Mouse (Mus musculus) hindbrain, embryonic 16.5 days (tissue): ENCODE results near the gene Ttc34. TPM values are rescaled to one million over a fixed set of nuclear protein-coding genes. Genes with fewer than 3 reads are reported as not detected.

Experiments used
- ATAC-seq: fragments of 200-750 bp; cut with Nextera tagmentation; 2 replicates; pipeline ENCODE4 v1.8.0; 2017; ENCODE audit warnings: moderate TSS enrichment, moderate library complexity
- H3K27ac ChIP-seq: fragments of 300-500 bp; sonication (generic); 2 replicates; pipeline ENCODE4 v1.5.1; 2014; ENCODE audit warnings: low read depth, mild to moderate bottlenecking, control low read depth, low read length, moderate library complexity
- H3K27me3 ChIP-seq: fragments of 300-500 bp; sonication (generic); replicated peaks from 2 replicates; pipeline ENCODE4 v1.6.1; 2014; ENCODE audit warnings: low read length; ENCODE audit not compliant: control insufficient read depth, insufficient read depth
- H3K36me3 ChIP-seq: fragments of 300-500 bp; sonication (generic); 2 replicates; pipeline ENCODE4 v1.6.1; 2014; ENCODE audit warnings: mild to moderate bottlenecking, low read length, moderate library complexity, mixed read lengths; ENCODE audit not compliant: control insufficient read depth, insufficient read depth
- H3K4me1 ChIP-seq: fragments of 300-500 bp; sonication (generic); 2 replicates; pipeline ENCODE4 v1.6.1; 2014; ENCODE audit warnings: low read depth, low read length; ENCODE audit not compliant: control insufficient read depth, insufficient read depth
- H3K4me2 ChIP-seq: fragments of 300-500 bp; sonication (generic); 2 replicates; pipeline ENCODE4 v1.6.1; 2014; ENCODE audit warnings: mild to moderate bottlenecking, low read length, control low read depth, moderate library complexity
- H3K4me3 ChIP-seq: fragments of 300-500 bp; sonication (generic); 2 replicates; pipeline ENCODE4 v1.5.1; 2014; ENCODE audit warnings: mild to moderate bottlenecking, low read length, control low read depth, moderate library complexity
- H3K9ac ChIP-seq: fragments of 300-500 bp; sonication (generic); 2 replicates; pipeline ENCODE4 v1.6.1; 2014; ENCODE audit warnings: low read depth, mild to moderate bottlenecking, control low read depth, low read length, moderate library complexity
- H3K9me3 ChIP-seq: fragments of 300-500 bp; sonication (generic); 2 replicates; pipeline ENCODE4 v1.6.1; 2014; ENCODE audit warnings: mild to moderate bottlenecking, low read length, moderate library complexity; ENCODE audit not compliant: control insufficient read depth
- WGBS: fragments of 180-500 bp; shearing (Covaris S2); extraction: QIAGEN DNeasy Blood & Tissue Kit; methylation state at CpG from one replicate; pipeline ENCODE4 v1.1.7; 2014; 5-methylcytosine and 5-hydroxymethylcytosine counted together
- polyA plus RNA-seq: library from polyadenylated mRNA; unstranded; fragments of >200 nt; fragmentation: Nextera tagmentation; extraction: Ambion mirVana; gene quantifications from 2 replicates; pipeline ENCODE4 v1.2.1, GENCODE M21; 2015

Gene Ttc34
- polyA plus RNA-seq, 1 experiment from 2014 or later, result 2.3 TPM

DNA sequence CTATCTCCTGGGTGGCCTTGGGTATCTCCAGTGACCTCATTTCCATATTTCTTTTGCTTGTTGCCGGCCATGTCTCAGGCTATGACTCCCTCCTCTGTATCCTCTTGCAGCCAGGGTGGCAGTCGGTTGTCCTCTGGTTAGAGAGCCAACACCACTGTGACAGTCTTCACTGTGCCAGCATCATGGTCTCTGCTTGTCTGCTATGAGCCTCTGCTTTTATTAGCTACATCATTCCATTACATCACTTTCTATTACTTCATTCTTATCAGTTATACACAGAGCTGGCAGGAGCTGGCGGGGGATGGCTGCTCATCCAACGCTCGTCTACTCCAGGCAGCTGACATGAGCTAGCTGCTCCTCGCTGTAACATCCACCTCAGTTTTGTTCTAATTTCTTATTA is 43.5 kb downstream of the Ttc34 start:
- Histone ChIP-seq H3K4me2 (no peak overlapping the region), H3K9me3 (no peaks in the 10 kb centered on the region), H3K9ac (no peak overlapping the region), H3K27me3 (no peaks in the 10 kb centered on the region), H3K36me3 (no peaks in the 10 kb centered on the region), H3K27ac (no peak overlapping the region), H3K4me3 (no peak overlapping the region), H3K4me1 (peaks cover 4% of the 10 kb centered on the region)
- ATAC-seq, result no peak
- 78% methylated on average over 6 of the region's 6 CpGs for WGBS

DNA sequence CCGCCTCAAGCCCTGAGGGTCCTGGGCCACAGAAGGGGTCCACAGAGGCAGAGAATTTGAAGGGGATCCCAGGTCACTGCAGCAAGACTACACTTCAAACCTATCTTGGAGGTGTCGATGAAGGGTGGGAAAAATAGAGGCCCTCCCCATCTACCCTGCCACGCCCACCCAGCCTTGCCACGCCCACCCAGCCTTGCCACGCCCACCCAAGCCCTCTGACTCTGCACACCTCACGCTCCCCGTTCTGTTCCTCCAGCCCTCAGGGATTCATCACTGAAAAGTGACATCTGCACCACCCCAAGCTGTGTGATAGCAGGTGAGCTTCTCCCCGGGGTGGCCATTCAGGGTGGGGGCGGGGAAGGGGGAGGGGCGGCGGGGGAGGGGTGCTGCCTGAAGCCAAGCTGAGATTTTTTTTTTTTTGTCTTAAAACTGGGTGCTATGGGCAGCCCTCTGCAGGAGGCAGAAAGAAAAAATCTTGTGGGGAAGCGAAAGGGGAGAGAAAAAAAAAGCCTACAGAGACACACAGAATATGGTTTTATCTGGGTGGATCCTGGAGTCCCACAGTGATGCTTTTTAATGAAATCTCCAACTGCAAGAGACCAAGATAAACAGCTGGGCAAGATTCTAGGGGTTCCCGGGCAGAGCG is 44.9 kb downstream of the Ttc34 start:
- no peak for ATAC-seq
- H3K4me1 ChIP-seq, result peaks cover 4% of the 10 kb centered on the region
- H3K4me2 ChIP-seq, result no peak overlapping the region
- no peak overlapping the region for H3K4me3 ChIP-seq
- no peak overlapping the region for H3K9ac ChIP-seq
- WGBS, result 27% methylated on average over 14 of the region's 14 CpGs
- no peaks in the 10 kb centered on the region for H3K9me3 ChIP-seq
- H3K27me3 ChIP-seq, result no peaks in the 10 kb centered on the region
- no peaks in the 10 kb centered on the region for H3K36me3 ChIP-seq
- no peak overlapping the region for H3K27ac ChIP-seq

DNA sequence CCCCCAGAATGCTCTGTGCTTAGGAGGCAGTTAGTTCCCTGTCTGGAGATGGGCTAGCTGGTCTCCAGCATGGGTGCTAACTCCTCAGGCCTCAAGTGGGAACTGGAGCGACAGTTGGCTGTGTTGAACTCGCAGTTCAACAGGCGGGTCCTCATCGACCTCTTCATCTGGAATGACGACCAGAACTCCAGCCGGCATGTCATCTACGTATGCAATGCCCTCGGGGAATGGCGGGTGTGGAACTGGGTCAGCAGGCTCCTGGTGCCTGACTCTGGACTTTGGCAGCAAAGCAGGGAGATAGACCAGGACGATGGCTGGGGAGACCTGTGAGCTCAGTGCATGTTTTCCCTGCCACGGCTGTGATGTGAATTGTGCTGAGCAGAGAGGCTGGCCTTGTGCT is 48.2 kb downstream of the Ttc34 start:
- ATAC-seq, result no peak
- Histone ChIP-seq H3K9me3 (no peaks in the 10 kb centered on the region), H3K9ac (no peak overlapping the region; the same call in 1 of the 2 replicates), H3K27ac (no peak overlapping the region), H3K4me3 (no peak overlapping the region), H3K36me3 (no peaks in the 10 kb centered on the region), H3K4me1 (no peaks in the 10 kb centered on the region), H3K27me3 (no peaks in the 10 kb centered on the region), H3K4me2 (no peak overlapping the region)
- 71% methylated on average over 11 of the region's 11 CpGs for WGBS

DNA sequence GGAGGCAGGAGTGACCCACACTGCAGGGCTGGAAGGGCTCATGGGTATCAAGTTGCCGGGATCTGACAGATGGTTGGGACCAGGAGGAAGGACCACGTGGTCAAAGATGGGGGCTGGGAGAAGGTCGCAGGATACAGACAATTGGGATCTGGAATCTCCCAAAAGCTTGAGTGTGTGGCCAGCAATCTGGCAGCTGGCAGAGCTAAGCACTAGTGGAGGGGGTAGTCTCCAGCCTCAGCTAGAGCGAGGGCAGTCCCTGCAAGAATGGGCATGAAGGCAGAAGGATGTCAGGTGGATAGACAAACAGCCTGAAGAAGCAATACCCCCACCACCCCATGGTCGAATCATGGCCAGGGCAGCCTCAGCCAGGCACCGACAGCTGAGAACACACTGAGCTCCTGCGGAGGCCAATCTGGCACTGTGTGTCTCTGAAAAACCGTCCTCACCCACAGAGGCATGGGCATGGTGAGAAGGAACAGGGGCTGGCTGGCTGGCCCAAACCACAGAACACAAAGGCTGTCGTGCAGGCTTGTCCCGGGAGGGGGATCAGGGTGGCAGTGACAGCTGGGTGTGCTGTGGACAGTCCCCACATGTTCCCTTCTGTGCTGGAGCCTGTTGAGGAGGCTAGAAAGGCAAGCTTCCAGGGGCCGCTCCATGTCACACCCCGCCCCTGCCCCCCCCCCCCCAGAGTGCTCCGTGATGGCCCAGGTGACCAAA is 49.8 kb downstream of the Ttc34 start:
- Histone ChIP-seq H3K4me3 (no peak overlapping the region), H3K9me3 (no peaks in the 10 kb centered on the region), H3K36me3 (no peaks in the 10 kb centered on the region), H3K4me2 (no peak overlapping the region), H3K9ac (no peak overlapping the region), H3K27me3 (no peaks in the 10 kb centered on the region), H3K27ac (peak overlapping the region; percentile 62), H3K4me1 (no peaks in the 10 kb centered on the region)
- 67% methylated on average over 13 of the region's 13 CpGs for WGBS
- peak; percentile 66 for ATAC-seq

DNA sequence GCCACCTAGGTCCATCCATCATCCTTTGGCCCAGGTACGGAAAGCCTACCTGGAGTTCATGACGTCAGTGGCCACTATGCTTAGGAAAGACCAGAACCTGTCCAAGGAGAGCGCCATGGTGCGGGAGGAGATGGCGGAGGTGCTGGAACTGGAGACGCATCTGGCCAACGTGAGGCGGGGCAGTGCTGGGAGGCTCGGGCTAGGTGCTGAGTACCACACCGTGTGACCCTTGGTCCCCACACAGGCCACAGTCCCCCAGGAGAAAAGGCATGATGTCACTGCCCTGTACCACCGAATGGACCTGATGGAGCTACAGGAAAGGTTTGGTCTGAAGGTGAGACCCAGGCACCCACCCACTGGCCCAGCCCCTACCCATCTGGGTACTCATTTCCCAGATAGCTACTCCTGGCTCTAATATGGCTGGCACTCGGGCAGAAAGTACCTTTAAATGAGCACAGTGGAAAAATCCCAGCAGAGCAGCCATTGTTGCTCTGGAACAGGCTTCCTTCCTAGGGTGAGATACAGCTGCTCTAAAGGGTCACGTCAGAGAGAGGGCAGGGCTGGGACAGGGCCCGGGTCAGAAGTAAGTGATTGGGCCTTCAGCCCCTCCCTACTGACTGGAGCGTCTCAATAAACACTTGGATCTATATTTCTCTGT is 50.5 kb downstream of the Ttc34 start:
- H3K4me3 ChIP-seq, result no peak overlapping the region
- H3K27me3 ChIP-seq, result no peaks in the 10 kb centered on the region
- H3K9me3 ChIP-seq, result no peaks in the 10 kb centered on the region
- no peak overlapping the region; the same call in 1 of the 2 replicates for H3K27ac ChIP-seq
- no peak overlapping the region for H3K9ac ChIP-seq
- no peak overlapping the region for H3K4me2 ChIP-seq
- ATAC-seq, result no peak
- WGBS, result 82% methylated on average over 15 of the region's 15 CpGs
- H3K4me1 ChIP-seq, result no peaks in the 10 kb centered on the region
- H3K36me3 ChIP-seq, result no peaks in the 10 kb centered on the region

DNA sequence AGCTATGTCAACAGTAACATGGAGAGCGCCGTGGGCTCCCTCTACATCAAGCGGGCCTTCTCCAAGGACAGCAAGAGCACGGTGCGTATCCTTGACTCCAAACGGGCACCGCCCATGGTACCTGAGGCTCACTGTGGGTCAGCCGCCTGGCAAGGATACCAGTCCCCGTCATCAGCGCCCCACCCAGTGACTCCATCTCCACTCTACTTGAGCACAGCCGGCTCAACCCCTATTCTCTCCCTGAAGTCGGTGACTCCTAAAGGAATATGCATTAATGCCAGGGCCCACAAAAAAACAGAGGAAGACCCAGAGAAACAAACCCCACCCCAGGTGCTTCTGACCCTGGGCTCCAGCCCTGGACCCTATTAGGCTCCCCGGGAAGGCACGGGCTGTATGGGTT is 53.6 kb downstream of the Ttc34 start:
- no peak for ATAC-seq
- H3K4me2 ChIP-seq, result no peak overlapping the region
- 92% methylated on average over 14 of the region's 14 CpGs for WGBS

DNA sequence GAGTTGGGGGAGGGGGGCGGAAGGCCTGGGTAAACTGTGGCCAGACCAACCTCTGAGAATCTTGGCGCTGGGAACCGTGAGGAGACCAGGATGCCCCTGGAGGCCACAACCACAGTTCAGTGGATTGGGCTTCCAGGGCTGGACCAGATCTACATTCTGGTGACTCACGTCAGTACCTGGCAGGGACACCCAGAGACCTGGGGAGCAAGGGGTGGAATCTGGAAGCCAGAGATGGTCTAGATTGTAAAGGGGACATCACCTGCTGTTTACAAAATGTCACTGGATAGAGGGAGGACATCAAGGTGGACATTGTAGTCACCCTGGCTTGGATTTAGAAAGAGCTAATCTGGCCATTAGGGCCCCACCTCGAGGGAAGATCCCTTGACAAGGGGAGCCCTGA is 58.3 kb downstream of the Ttc34 start:
- ATAC-seq, result no peak
- no peaks in the 10 kb centered on the region for H3K9me3 ChIP-seq
- peaks cover 17% of the 10 kb centered on the region for H3K4me1 ChIP-seq
- H3K9ac ChIP-seq, result no peak overlapping the region
- no peaks in the 10 kb centered on the region for H3K36me3 ChIP-seq
- no peak overlapping the region for H3K4me2 ChIP-seq
- whole genome bisulfite sequencing, result 81% methylated on average over 5 of the region's 5 CpGs
- no peak overlapping the region for H3K27ac ChIP-seq
- H3K27me3 ChIP-seq, result 0 out of 2 replicates have a peak, but pooled peaks cover 2% of the 10 kb centered on the region
- no peak overlapping the region for H3K4me3 ChIP-seq

More for the DNA sequence above, 53.6 kb downstream of the Ttc34 start:
- Histone ChIP-seq H3K36me3 (no peaks in the 10 kb centered on the region), H3K27me3 (no peaks in the 10 kb centered on the region), H3K9me3 (no peaks in the 10 kb centered on the region), H3K4me3 (no peak overlapping the region), H3K9ac (no peak overlapping the region), H3K4me1 (no peaks in the 10 kb centered on the region), H3K27ac (no peak overlapping the region)

DNA sequence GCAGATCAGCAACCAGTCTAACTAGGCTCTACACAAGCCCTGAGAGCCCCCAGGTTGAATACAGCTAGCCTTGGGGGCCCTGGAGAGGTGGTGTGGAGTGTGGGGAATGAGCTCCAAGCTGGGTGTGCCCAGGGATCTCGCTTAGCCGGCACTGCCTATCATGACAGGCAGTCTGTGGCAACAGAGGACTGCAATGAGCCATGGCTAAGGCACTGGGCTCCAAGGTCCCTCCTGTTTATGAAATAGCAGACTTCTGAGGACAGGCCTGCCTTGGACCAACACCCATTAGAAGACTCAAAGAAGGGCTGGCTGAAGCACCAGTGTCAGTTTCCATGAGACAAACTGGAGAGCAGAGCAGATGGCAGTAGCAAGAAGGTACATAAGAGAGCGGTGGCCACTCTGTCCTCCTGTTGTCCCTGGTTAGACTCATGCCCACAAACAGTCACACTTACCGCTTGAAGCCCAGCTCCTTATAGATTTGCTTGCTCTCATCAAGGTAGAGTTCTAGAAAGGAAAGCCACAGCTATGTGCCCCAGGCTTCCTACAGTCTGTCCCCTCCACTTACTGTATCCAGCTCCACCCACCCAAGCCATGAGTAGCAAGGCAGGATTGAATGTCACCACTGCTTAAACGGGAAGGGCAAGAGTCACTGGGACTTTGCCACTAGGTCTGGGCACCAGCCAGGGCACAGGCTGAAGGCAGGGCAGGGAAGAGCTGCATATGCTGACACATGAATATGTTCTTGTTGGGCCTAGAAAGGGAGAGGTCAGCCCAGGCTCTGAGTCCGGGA is 60.6 kb downstream of the Ttc34 start:
- no peaks in the 10 kb centered on the region for H3K9me3 ChIP-seq
- H3K27ac ChIP-seq, result no peak overlapping the region
- WGBS, result 66% methylated on average over 6 of the region's 6 CpGs
- peaks cover 17% of the 10 kb centered on the region for H3K4me1 ChIP-seq
- peak overlapping the region; percentile 65 for H3K4me3 ChIP-seq
- 0 out of 2 replicates have a peak, but pooled peaks cover 2% of the 10 kb centered on the region for H3K27me3 ChIP-seq
- peak overlapping the region; percentile 81 for H3K9ac ChIP-seq
- H3K36me3 ChIP-seq, result no peaks in the 10 kb centered on the region
- no peak for ATAC-seq
- H3K4me2 ChIP-seq, result peak overlapping the region; percentile 67
